ENCODE assay signal across 7 mouse cellular contexts in the genomic region with DNA sequence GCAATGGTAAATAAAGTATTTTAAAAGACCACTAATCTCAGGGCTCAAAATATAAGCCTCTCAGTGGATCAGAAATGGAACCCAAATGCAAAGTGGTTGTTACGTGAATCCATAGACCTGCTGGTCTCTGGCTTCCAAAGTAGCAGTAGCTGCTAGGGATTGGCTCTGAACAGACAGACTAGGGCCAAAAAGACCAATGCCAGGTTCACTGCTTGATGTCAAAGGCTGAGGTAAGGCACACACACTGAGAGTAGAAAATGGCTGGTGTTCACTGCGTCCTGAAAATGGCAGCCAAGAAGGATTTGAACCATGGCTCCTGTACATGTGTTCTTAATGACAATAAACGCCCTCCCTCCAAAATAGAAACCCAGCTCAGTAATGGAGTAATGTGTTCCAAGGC.
"Had no signal": no experiment of that assay in that cellular context is flagged by ENCODE, and none has a peak within 500 bp of the region (broad histone marks: within the 10 kb centered on the region; RNA-seq: fewer than 3 reads in every experiment).

No protein-coding gene starts in this region.

- ATAC-seq: midbrain, embryonic 16.5 days had no signal

- DNase-seq: kidney, postnatal 10 days; lung, embryonic 14.5 days; lung, postnatal 10 days; lung, postnatal 4 days; right cerebral cortex, postnatal 25 days; thymus, postnatal 4 days had no signal
